In genomic region chr3:17800810-17801209, GRCm38 (mm10) we compare ENCODE assay signal across 27 mouse cellular contexts.
A peak's percentile ranks its signal among the peaks of the same experiment; 100 is the strongest.
DNase-seq lines count a peak whose midpoint lies in the region; ATAC-seq and TF ChIP-seq lines count a peak whose summit lies in the region.
"Had no signal": no experiment of that assay in that cellular context is flagged by ENCODE, and none has a peak within 500 bp of the region (broad histone marks: within the 10 kb centered on the region; RNA-seq: fewer than 3 reads in every experiment).

No protein-coding gene starts in this region.

- no peaks in the 10 kb centered on the region for H3K9me3 ChIP-seq in forebrain, embryonic 13.5 days (replicated peaks)
- no peaks in the 10 kb centered on the region for H3K9me3 ChIP-seq in forebrain, embryonic 10.5 days
- H3K9me3 ChIP-seq in hindbrain, postnatal 0 days (ENCODE audit: low read length) = no peaks in the 10 kb centered on the region
- H3K9me3 ChIP-seq in midbrain, postnatal 0 days (ENCODE audit: low read length) = no peaks in the 10 kb centered on the region
- no peaks in the 10 kb centered on the region for H3K9me3 ChIP-seq in liver, embryonic 12.5 days (replicated peaks)
- no peaks in the 10 kb centered on the region for H3K9me3 ChIP-seq in kidney, embryonic 15.5 days (replicated peaks)
- H3K9me3 ChIP-seq: embryonic facial prominence, embryonic 12.5 days; liver, embryonic 15.5 days; stomach, embryonic 15.5 days had no signal

- no peak for ATAC-seq in forebrain, embryonic 13.5 days
- ATAC-seq in hindbrain, postnatal 0 days = no peak
- no peak for ATAC-seq in midbrain, postnatal 0 days (ENCODE audit: low FRiP score)
- ATAC-seq in liver, embryonic 12.5 days = no peak
- no peak for ATAC-seq in kidney, embryonic 15.5 days (replicated peaks; ENCODE audit: low FRiP score)
- ATAC-seq: activated CD4-positive, CD25-positive, alpha-beta regulatory T cell, adult 4 months; intestine, embryonic 16.5 days had no signal

- peaks cover 12% of the 10 kb centered on the region for H3K4me1 ChIP-seq in forebrain, embryonic 13.5 days
- H3K4me1 ChIP-seq in forebrain, embryonic 10.5 days = peaks cover 17% of the 10 kb centered on the region
- no peaks in the 10 kb centered on the region for H3K4me1 ChIP-seq in hindbrain, postnatal 0 days (ENCODE audit: insufficient read depth, low read length)
- no peaks in the 10 kb centered on the region for H3K4me1 ChIP-seq in midbrain, postnatal 0 days (ENCODE audit: insufficient read depth, low read length)
- H3K4me1 ChIP-seq in liver, embryonic 12.5 days = no peaks in the 10 kb centered on the region
- H3K4me1 ChIP-seq in kidney, embryonic 15.5 days = no peaks in the 10 kb centered on the region
- H3K4me1 ChIP-seq: embryonic facial prominence, embryonic 12.5 days; liver, embryonic 15.5 days; stomach, embryonic 15.5 days had no signal

- no peak for TF ChIP-seq CTCF in left cerebral cortex, adult 2 months (IDR thresholded peaks at IDR 0.05)
- TF ChIP-seq CTCF in hindbrain, postnatal 0 days (IDR thresholded peaks at IDR 0.05; ENCODE audit: low read depth) = no peak
- no peak for TF ChIP-seq CTCF in midbrain, postnatal 0 days (IDR thresholded peaks at IDR 0.05)

- H3K36me3 ChIP-seq in forebrain, embryonic 13.5 days (ENCODE audit: poor library complexity, severe bottlenecking) = peaks cover 10% of the 10 kb centered on the region
- H3K36me3 ChIP-seq in forebrain, embryonic 10.5 days (replicated peaks) = peaks cover 13% of the 10 kb centered on the region; the same call in 1 of the 2 replicates
- H3K36me3 ChIP-seq in hindbrain, postnatal 0 days (ENCODE audit: insufficient read depth, low read length) = no peaks in the 10 kb centered on the region
- no peaks in the 10 kb centered on the region for H3K36me3 ChIP-seq in midbrain, postnatal 0 days (ENCODE audit: insufficient read depth, low read length)
- H3K36me3 ChIP-seq in liver, embryonic 12.5 days = no peaks in the 10 kb centered on the region
- H3K36me3 ChIP-seq in kidney, embryonic 15.5 days = no peaks in the 10 kb centered on the region
- H3K36me3 ChIP-seq: embryonic facial prominence, embryonic 12.5 days; liver, embryonic 15.5 days; stomach, embryonic 15.5 days had no signal

- no peaks in the 10 kb centered on the region for H3K27me3 ChIP-seq in forebrain, embryonic 13.5 days
- peaks cover 17% of the 10 kb centered on the region for H3K27me3 ChIP-seq in forebrain, embryonic 10.5 days (ENCODE audit: poor library complexity, severe bottlenecking)
- no peaks in the 10 kb centered on the region for H3K27me3 ChIP-seq in hindbrain, postnatal 0 days (ENCODE audit: insufficient read depth, low read length)
- H3K27me3 ChIP-seq in midbrain, postnatal 0 days (ENCODE audit: insufficient read depth, low read length) = no peaks in the 10 kb centered on the region
- H3K27me3 ChIP-seq in liver, embryonic 12.5 days (replicated peaks) = peaks cover 16% of the 10 kb centered on the region
- H3K27me3 ChIP-seq in kidney, embryonic 15.5 days = peaks cover 30% of the 10 kb centered on the region
- H3K27me3 ChIP-seq: CH12.LX had no signal

- 83% methylated on average over 2 of the region's 2 CpGs for WGBS in forebrain, embryonic 13.5 days
- 82% methylated on average over 2 of the region's 2 CpGs for WGBS in forebrain, embryonic 10.5 days
- WGBS in hindbrain, postnatal 0 days = 59% methylated on average over 2 of the region's 2 CpGs
- 41% methylated on average over 2 of the region's 2 CpGs for WGBS in midbrain, postnatal 0 days
- 49% methylated on average over 2 of the region's 2 CpGs for WGBS in liver, embryonic 12.5 days (ENCODE audit: insufficient replicate concordance)
- WGBS in kidney, embryonic 15.5 days = 75% methylated on average over 2 of the region's 2 CpGs

- intact Hi-C loops in left cerebral cortex, adult 2 months (cut with DNase I) = no loop called here
- intact Hi-C loops in left cerebral cortex, postnatal 10 days (cut with DNase I) = no loop called here

- H3K9ac ChIP-seq in forebrain, embryonic 13.5 days = no peak overlapping the region
- H3K9ac ChIP-seq in hindbrain, postnatal 0 days (replicated peaks; ENCODE audit: low read length) = no peak overlapping the region
- H3K9ac ChIP-seq in midbrain, postnatal 0 days (replicated peaks; ENCODE audit: low read length, poor library complexity, severe bottlenecking) = no peak overlapping the region
- no peak overlapping the region for H3K9ac ChIP-seq in liver, embryonic 12.5 days
- H3K9ac ChIP-seq in kidney, embryonic 15.5 days = no peak overlapping the region
- H3K9ac ChIP-seq: embryonic facial prominence, embryonic 12.5 days; liver, embryonic 15.5 days; lung, embryonic 14.5 days; stomach, embryonic 15.5 days had no signal

- no peak overlapping the region for H3K4me3 ChIP-seq in forebrain, embryonic 13.5 days
- no peak overlapping the region for H3K4me3 ChIP-seq in forebrain, embryonic 10.5 days
- no peak overlapping the region for H3K4me3 ChIP-seq in left cerebral cortex, adult 2 months
- no peak overlapping the region for H3K4me3 ChIP-seq in hindbrain, postnatal 0 days (ENCODE audit: low read length)
- peak overlapping the region; percentile 12; the same call in 1 of the 2 replicates for H3K4me3 ChIP-seq in midbrain, postnatal 0 days (ENCODE audit: low read depth, low read length)
- no peak overlapping the region for H3K4me3 ChIP-seq in liver, embryonic 12.5 days
- H3K4me3 ChIP-seq in kidney, embryonic 15.5 days (replicated peaks) = no peak overlapping the region
- H3K4me3 ChIP-seq: embryonic facial prominence, embryonic 12.5 days; liver, embryonic 15.5 days; stomach, embryonic 15.5 days had no signal

- H3K27ac ChIP-seq in forebrain, embryonic 13.5 days = peak overlapping the region; percentile 31; the same call in 1 of the 2 replicates
- H3K27ac ChIP-seq in forebrain, embryonic 10.5 days = no peak overlapping the region
- peak overlapping the region; percentile 9; the same call in 1 of the 2 replicates for H3K27ac ChIP-seq in left cerebral cortex, adult 2 months
- H3K27ac ChIP-seq in hindbrain, postnatal 0 days = no peak overlapping the region
- peak overlapping the region; percentile 65 for H3K27ac ChIP-seq in midbrain, postnatal 0 days (ENCODE audit: low read depth, low read length)
- H3K27ac ChIP-seq in liver, embryonic 12.5 days = no peak overlapping the region
- H3K27ac ChIP-seq in kidney, embryonic 15.5 days = no peak overlapping the region
- H3K27ac ChIP-seq: embryonic facial prominence, embryonic 12.5 days; liver, embryonic 15.5 days; stomach, embryonic 15.5 days had no signal

- no peak overlapping the region for H3K4me2 ChIP-seq in forebrain, embryonic 13.5 days
- peak overlapping the region; percentile 39; the same call in 1 of the 2 replicates for H3K4me2 ChIP-seq in hindbrain, postnatal 0 days (ENCODE audit: low read depth, low read length)
- H3K4me2 ChIP-seq in midbrain, postnatal 0 days (ENCODE audit: low read depth, low read length, poor library complexity, severe bottlenecking) = peak overlapping the region; percentile 38
- no peak overlapping the region for H3K4me2 ChIP-seq in liver, embryonic 12.5 days
- H3K4me2 ChIP-seq in kidney, embryonic 15.5 days = no peak overlapping the region
- H3K4me2 ChIP-seq: embryonic facial prominence, embryonic 12.5 days; liver, embryonic 15.5 days; lung, embryonic 14.5 days; stomach, embryonic 15.5 days had no signal

- no peak for DNase-seq in forebrain, embryonic 10.5 days (ENCODE audit: extremely low spot score, low spot score)
- DNase-seq in left cerebral cortex, adult 2 months (ENCODE audit: extremely low spot score in 1 of 2, low spot score in 2 of 2) = no peak
- no peak for DNase-seq in left cerebral cortex, postnatal 10 days (ENCODE audit: extremely low spot score in 1 of 2, low spot score in 2 of 2)
- no peak for DNase-seq in hindbrain, postnatal 0 days (ENCODE audit: low spot score)
- DNase-seq in midbrain, postnatal 0 days (ENCODE audit: low spot score) = no peak
- DNase-seq: adrenal gland, adult 8-10 months; cerebellum, adult 11 months; cerebellum, adult 9-10 months; cerebellum, postnatal 36 days; embryo, embryonic 11 days; heart, postnatal 14 days; kidney, adult 8-10 months; kidney, postnatal 10 days; layer of hippocampus, postnatal 36 days; liver; lung, embryonic 14.5 days; lung, postnatal 14 days; thymus, postnatal 14 days had no signal

Comparison
In these comparisons a context has a peak if more than half of its experiments do, and no peak if none do; other contexts are left out.
1. H3K27ac ChIP-seq: peak in forebrain, embryonic 13.5 days (single experiment), left cerebral cortex, adult 2 months (single experiment) and midbrain, postnatal 0 days (single experiment); none in forebrain, embryonic 10.5 days (single experiment), hindbrain, postnatal 0 days (single experiment), liver, embryonic 12.5 days (single experiment) and kidney, embryonic 15.5 days (single experiment).
2. H3K4me2 ChIP-seq: peak in hindbrain, postnatal 0 days (single experiment) and midbrain, postnatal 0 days (single experiment); none in forebrain, embryonic 13.5 days (single experiment), liver, embryonic 12.5 days (single experiment) and kidney, embryonic 15.5 days (single experiment).